Mouse (Mus musculus) cerebellum, adult 11 months (tissue): Measurements from ENCODE around the gene St6galnac4.
A peak's percentile ranks its signal among the peaks of the same experiment; 100 is the strongest.

Experiments
- DNase-seq: peaks from one replicate; pipeline ENCODE4 v3.0.0; 2022

St6galnac4 gene

DNA sequence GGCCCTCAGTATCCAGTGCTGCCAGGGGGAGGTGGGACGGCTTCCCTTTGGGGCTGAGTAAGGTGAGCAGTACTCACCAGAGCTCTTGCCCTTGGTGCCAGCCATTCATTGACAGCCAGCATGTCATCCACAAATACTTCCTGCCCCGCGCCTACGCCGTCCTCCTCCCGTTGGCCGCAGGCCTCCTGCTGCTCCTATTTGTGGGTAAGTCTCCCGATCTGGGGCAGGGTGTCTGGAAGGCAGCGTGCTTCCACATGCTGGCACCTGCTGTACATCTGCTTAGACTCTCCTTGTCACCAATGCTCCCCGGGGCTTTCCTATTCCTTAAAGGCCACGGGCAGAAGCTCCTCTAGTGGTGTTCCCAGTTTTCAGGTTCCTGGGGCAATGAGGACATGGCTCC lies 14.7 kb upstream of the St6galnac4 start:
- DNase-seq, result no peak

DNA sequence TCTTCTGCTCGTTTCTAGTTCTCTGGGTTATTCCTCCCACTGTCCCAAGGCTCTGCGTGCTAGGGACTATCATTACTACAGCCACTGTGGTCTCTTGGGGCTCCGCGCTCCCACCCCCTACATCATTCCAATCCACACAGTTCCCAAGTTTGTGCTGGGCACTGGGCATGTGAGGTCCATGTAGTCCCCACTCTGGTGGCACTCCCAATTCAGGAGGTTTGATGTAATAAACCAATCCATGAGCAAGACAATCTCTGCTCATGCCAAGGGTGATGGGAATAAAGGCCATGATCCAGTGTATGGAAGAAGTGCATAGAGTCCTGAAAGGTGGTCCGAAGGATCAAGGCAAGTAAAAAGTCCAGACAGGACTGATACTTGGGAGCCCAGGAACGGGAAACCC lies 12.4 kb upstream of the St6galnac4 start, which contains the start of gene Pip5kl1:
Gene Pip5kl1 (plus strand): TSS at position 301 of the 400 bp plus-strand sequence.
- DNase-seq, result peak; percentile 27

DNA sequence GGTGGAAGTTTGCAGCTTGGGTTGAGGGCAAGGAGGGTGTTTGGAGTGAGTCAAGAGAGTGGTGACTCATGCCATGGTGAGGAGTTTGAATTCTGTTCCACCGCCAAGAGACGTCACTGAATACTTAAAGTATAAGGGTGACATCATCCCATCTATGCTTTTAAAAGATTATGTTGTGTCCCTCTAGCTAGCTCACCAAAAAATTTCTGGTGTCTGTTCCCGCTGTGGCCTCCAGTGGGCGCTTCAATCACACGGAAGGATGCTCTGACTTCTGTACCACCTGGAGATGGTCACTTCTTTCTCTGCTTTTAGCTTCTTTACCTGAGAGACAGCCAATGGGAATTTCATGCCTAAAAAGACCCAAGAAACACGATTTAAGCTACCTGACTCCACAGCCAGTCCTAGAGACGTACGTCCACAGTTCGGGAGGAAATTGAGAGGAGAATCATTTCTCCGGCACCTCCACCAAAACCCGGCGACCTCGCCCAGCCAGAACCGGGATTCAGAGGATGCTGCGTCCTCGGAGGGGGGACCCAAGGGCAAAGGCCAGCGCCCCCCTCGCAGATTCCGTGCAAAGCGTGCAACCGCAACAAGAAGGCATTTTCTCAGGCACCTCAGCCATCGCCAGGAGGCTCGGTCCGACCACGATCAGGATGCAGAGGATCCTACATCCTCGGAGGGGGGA lies 11.9 kb upstream of the St6galnac4 start:
- DNase-seq, result peak; percentile 68

DNA sequence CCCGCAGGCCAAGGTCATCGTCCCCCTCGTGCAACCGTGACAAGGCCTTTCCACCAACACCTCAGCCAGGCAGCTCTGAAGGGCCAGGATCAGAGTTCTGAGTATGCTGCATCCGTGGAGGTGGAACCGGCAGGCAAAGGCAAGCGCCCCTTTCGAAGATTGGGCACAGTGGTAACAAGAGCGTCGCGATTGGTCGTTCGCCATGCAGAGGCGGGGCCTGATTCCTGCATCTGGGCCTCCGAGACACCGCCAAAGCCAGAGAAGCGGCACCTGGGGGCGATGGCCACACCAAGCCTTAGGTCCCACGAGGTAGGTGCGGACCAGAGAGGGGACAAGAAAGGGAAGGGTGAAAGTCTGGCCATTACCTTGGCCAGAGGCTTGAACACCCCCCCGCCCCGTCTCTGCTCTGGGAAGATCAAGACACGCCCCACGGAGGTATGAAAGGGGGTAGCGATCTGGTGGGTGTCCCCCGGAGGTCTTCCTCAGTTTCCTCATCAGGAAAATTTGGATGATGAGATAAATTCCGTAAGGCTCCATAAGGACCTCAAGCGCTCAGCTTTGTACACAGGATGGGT lies 11.2 kb upstream of the St6galnac4 start, which contains the start of gene 9430097D07Rik:
Gene 9430097D07Rik (minus strand): TSS at position 99 of the 575 bp plus-strand sequence.
- DNase-seq, result peak; percentile 68

DNA sequence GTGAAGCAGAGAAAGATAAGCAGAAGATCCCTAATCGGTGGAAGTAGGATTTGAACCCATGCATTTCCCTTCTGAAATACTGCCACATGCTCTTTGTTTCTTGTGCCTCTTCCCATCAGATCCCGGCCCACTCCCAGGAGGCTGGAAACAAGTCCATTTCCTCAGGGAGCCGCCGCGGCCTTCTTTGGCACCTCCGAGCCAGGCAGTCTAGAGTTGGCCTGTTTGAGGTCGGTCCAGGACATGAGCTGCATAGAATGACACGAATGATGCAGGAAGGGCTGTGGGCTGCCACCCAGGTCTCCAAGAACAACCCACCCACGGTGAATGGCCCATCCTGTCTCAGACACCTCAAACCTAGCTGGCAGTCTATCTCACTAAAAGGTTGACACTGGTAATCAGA lies 10.4 kb upstream of the St6galnac4 start:
- peak; percentile 26 for DNase-seq

DNA sequence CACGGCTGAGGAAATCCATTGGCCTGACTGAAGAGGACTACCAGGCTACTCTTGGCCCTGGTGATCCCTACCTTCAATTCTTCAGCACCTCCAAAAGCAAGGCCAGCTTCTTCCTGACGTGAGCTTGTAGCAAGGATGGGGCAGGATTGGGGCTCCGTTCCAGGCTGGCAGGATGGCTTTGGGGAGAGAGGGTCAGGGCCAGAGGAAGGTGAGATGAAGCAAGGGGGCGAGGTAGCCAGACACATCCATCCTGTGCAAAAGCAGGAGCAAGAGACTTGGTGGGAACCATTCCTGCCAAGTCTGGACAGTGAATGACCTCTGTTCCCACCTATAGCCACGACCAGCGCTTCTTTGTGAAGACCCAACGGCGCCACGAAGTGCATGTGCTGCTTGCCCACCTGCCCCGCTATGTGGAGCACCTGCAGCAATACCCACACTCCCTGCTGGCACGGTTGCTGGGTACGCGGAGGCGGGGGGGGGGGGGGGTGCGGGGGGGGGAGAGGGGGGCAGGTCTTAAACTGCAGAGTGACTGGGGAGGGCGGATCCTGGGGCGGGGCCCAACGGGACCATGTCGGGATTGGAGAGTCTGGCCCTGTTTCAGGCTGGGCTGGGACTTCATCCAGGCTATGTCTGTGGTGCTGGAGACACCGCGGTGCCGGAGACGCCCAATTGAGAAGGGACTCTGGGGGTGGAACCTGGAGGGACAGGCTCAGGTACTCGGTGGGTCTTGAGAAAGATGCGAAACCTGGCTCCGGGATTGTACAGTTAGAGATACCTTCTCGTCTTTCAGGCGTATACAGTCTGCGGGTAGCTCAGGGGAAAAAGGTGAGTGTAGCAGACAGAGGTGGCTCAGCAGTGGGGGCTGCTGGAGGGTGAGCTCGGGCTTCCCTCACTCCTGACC lies 8.5 kb upstream of the St6galnac4 start:
- peak; percentile 60 for DNase-seq

DNA sequence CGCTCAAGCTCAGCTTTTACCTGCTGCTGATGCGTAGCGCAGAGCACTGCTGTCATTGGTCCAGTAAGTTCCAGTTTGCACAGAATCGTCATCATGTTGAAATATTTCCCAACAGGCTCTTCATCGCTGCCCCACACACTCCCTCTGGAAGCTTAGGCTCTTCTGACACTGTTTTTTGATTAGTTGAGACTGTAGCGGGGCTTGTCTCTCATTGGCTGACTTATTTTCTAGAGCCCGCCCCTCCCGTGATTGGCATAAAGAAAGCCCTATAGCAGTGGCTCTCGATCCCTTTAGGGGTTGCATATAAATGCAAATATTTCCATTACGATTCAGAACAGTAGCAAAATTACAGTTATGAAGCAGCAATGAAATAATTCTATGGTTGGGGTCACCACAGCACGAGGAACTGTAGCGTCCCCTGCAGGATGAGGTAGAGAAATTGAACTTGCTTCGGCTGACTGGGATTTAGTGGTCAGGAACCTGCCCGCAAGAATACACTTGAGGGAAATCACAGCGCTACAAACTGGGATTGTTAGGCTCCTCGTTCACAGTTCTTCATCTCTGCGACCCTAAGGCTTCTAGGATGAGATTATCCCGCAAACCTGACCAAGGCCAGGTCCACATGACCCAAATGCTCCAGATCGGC lies 5.3 kb upstream of the St6galnac4 start:
- no peak for DNase-seq

DNA sequence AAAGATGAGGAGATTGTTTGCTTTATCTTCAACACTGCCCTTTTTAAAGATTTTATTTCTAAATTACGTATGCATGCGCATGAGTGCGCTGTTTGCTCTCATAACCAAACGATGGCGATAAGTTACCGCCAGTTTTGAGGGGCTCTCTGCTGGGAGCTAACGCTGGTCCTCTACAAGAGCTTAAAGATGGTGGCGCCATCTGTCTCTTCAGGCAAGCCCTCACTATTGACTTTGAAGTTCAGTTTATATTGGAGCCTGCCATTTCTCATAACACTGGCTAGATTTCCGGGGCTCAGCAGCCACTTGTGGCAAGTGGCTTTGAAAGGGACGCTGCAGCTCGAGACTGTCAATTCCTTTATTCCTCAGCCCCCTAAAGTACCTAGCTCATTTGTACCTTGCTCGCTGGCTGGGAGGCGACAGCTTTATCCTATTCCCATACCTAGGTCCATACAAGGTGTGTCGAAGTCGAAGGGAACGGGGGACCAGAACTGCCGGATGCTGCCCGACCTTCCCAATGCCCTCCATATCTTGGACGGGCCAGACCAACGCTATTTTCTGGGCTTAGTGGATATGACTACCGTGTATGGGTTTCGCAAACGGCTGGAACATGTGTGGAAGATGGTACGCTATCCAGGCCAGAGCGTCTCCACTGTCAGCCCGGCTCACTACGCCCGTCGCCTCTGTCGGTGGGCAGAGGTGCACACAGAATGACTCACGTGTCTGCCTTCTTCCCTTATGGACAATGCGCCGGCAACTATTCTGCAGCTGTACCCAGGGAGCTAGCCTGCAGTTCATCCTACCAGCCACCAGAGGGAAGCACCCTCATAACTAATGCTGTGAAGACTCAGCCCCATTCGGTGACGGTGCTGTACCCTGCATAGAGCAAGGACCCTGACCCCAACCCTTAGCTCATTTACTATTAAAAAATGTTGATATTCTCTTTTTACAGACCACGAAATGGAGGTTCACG lies 3.8 kb upstream of the St6galnac4 start:
- DNase-seq, result peak; percentile 82

DNA sequence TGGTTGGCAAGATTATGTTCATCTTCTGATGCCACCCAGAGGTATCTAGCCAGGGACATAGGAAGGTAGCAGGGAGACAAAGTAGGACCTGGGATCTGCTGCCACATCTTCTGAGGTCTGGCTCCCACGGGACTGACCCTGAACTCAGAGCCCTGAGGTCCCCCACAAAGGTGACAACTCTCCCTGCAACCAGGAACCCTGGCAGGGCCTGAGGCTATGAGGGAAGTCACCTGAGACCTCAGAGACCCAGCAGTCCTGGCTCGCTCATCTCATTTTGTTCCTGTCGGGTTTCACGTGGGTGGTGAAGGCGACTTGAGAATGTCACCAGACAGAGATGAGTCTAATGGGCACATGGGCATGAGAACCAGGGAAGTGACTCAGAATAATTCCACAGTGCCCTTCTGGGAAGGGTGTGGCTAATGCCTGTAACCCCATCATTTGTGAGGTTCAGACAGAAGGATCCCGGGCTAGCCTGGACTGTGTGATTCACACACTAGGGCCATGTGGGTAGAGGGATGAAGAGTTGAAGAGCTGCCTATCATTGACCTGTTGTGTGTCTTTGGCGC lies 1.7 kb upstream of the St6galnac4 start:
- DNase-seq, result no peak

DNA sequence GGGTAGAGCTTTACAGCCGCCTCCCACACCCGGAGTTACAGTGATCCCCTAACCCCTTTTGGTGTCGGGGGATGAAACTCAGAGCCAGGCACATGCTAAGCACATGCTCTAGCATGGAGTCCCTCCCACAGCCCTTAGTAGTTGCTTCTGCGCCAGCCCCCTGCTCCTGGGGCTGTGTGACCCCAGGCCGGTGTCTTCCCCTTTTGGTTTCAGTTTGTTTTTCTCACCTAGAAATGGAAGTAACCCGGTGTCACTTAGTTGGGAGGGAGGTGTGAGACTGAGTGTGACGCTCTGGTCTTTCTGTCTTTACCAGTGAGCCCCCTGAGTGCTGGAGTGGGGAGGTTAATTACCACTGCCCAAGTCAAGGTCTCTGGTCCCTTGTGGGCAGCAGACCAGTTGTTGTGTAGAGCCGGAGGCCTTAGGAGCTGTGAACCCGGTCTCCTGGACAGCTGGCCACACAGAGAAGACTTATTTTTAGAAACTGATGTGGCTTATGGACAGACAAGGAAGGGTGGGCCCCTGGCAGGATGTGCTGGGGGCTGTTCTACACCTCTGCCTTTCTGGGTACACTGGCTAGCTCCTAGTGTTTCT lies 931 bp downstream of the St6galnac4 start:
- no peak for DNase-seq

DNA sequence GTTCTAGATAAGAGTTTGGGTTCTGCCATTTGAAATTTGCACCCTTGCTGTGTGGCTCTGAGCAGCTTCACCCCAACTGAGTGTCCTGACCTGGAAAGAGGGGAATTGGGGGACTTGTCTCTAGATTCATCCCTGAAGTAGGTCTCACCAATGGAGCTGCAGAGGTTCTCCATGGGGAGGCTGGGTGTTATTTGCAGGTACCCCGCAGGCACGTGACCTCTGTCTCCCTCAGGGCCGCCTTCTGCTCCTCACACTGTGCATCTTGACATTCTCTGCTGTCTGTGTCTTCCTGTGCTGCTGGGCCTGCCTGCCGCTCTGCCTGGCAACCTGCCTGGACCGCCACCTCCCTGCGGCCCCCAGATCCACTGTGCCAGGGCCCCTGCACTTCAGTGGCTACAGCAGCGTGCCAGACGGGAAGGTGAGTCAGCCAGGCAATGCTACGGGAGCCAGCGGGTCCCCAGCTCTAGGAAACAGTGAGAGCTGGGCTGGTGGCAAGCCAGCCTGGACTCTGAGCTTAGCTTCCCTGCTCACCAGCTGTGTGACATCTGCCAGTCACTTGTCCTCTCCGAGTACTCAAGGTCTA lies 2.4 kb downstream of the St6galnac4 start:
- DNase-seq, result peak; percentile 88

DNA sequence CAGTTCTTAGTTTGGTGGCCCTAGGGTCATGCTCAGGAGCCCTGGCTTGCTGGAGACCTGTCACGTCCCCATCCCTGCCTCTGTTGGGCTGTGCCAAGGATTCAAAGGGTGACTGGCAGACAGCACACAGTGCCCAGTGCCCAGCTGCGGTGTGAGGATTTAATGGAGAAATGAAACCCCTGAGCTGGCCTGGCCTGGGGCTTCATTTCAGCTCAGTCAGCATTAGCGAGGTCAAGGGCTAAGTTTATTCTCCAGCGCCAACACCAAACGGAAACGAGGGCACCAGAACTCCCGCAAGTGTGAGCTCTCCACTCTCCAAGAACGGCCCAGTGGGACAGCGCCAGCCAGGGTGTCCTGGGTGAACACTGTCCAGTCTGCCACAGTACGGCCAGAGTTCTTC lies 3.3 kb downstream of the St6galnac4 start:
- DNase-seq, result no peak

DNA sequence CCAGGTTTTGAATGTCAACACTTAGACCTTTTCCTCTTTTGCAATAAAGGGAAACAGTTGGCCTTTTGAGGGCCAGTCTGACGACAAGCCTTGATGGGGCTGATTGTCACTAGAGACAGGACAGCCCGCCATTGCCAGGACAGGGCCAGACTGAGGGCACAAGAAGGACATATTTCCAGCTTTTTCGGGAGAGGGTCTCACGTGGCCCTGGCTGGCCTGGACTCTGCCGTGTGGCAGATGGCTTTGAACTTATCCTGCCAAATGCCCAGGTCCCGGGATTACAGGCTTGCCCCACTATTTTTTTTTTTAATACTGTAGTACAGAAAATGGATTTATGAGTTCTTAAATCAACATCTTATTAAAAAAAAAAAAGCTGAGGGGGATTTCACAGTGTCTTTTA lies 4.4 kb downstream of the St6galnac4 start:
- no peak for DNase-seq

DNA sequence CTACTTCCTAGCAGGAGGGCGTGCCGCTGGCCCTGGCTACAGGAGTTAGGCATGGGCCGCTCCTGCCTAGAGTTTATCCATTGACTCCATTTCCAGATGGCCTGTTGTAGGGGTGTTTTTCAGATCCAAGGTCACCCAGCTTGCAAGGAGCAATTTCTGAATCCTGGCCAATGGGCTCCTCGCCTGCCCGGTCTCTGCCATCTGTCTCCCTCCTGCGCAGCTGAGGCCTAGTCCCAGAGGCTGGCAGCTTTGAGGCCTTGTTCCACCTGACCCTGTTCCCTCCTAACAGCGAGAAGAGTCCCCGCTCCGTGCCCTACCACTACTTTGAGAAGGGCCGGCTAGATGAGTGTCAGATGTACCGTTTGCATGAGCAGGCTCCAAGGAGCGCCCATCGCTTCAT lies 9.8 kb downstream of the St6galnac4 start:
- DNase-seq, result peak; percentile 90

DNA sequence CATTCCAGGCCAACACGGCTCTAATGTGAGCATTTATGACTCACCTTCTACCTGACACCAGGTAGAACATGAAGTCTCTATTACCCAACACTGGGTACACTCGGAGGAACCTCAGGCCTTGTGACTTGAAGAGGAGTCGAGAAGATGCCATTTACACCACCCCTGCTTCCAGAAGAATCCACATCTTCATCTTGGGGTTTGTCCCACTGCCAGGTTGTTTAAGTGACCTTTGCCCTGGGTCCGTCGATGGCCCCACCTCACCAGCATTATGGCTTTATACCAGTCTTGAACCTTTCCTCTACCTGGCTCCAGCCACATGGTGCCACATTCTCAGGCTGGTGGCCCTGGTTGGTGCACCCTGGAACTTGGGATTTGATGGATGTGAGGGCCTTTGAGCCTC lies 10.4 kb downstream of the St6galnac4 start:
- no peak for DNase-seq

DNA sequence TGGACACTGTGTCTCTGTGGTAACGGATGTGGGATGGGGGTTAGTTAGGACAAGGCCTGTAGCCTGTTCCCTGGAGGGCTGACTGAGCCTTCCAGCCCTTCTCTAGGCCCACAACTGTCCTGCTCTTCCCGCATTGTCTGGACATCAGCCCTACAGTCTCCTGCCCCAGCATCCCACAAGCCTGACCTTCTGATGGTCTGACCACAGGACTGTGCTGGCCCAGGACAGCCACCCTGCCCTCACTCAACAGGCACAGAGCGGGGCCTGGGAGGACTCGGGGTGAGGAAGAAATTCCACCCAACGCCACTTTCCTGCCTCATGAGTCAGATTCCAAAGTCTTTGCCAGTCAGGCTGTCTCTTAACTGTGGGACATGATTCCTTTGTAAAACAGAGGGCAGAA lies 10.8 kb downstream of the St6galnac4 start:
- no peak for DNase-seq

DNA sequence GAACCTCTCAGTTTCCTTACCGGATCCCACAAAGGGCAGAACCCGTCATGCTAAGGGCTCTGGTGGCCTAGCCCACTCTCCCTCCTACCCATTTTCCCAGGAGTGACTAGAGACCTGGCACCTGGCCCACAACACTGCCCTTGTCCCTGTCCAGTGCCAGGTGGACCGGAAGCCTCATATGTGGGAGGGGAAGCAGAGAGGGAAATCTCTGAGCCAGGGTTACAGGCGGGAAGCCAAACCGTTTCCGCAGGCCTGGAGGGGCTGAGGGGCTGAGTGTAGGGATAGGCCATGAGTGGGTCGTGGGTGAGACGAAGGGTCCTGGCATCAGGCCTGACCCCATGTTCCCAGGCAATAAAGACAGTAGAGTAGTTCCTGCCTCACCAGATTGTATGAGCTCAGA lies 11.6 kb downstream of the St6galnac4 start:
- peak; percentile 65 for DNase-seq

DNA sequence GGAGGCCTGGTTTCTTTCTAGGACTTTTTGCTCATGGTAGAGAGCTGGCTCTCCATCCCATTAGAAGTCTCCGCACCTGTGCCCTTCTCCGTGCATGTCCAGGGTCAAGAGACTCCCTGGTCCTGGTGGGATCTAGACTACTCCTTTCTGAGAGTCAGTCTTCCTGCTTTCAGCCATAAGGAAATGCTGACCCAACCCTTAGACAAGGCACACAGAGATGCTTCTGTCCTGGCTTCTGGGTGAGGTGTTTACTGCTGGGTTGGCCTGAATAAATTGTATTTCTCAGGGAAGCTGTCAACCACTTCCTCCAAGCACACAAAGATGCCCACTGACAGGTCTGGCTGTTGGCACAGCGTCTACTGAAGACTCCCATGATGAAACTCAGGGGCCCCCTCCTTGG lies 12.5 kb downstream of the St6galnac4 start, which contains the start of gene St6galnac6:
Gene St6galnac6 (plus strand): TSS at position 301 of the 400 bp plus-strand sequence.
- no peak for DNase-seq

DNA sequence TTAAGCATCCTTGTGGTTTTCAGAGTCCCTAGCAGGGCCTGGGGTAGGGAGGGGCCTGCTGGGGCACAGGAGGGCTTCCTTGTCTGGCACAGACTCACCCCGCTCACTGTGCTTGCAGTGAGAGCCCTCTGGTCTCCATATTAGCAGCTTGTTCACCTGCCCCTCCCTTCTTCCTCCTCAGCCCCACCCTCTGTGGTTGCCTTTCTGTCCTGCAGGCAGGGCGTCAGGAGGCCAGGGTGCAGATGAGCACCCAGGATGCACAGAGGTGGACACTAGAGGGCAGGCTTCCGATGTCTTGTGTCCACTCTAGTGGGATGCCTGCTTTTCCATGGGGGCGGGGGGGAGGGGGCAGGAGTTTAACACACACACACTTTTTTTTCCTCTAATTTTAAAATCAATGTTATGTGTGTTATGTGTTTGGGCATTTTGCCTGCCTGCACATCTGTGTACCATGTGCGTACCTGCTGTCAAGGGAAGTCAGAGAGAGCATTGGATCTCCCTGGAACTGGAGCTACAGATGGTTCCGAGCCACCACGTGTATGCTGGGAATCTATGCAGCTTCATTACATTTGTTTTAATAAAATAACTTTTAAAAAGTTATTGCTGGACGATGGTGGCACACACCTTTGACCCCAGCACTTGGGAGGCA lies 14.6 kb downstream of the St6galnac4 start:
- no peak for DNase-seq

DNA sequence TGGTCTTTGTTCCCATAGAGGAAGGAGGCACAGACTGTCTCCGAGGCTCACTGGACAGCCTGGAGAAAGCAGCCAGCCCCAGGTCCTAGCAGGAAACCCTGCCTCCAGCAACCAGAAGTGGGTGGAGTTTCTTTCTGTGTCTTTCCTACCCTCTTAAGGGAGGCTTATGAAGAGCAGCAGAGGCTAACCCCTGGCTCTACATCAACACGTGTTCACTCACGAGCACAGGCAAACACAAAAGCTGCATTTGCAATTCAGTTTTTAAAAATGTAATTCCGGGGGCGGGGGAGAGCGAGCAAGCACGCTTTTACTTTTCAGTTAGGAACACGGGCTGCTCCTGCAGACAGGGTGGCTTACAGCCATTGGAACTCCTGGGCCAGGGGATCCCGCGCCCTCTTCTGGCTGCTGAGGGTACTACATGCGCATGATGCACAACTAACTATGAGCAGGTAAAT lies 15.7 kb downstream of the St6galnac4 start:
- DNase-seq, result peak; percentile 89
